Mouse (Mus musculus): ENCODE results near the gene Mall.

DNA sequence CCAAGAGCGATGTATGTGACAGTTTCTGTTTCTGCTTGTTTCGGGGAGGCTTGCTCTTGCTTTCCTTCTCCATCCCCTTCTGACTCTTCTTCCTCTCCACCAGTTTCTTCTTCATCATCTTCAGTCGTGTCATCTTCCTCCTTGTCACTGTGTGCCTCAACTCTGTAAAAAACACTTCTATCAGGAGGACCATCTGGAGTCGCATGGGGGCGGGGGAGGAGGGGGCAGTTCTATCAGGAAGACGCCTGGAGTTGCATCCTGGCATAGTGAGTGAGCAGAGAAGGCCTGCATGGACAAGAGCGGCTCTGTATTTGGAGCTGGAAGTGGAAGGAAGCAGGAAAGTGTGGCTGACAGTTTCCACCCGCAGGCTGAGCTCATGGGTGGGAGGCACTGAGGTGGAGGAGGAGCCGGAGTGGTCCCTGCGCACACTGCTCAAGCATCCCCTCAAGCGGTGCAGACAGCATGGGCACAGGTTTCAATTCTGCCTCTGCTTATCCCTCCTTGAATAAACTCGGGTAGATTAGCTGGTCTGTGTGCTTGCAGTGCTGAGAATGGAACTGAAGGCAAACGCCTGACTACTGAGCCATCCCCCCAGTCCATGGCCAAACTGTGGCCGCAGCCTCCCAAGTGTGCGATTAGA is 44.3 kb upstream of the Mall start:
- no peak for TF ChIP-seq POLR2A (IDR thresholded peaks at IDR 0.05; ENCODE audit: borderline replicate concordance, extremely low read depth, low read depth, low read length)
- TF ChIP-seq CTCF (IDR thresholded peaks at IDR 0.05; ENCODE audit: insufficient read depth, low read length), result no peak
